Mouse (Mus musculus) G1E-ER4 (cell line): Measurements from ENCODE around the gene Il1rap. TPM values are rescaled to one million over a fixed set of nuclear protein-coding genes. Genes with fewer than 3 reads are reported as not detected.
A peak's percentile ranks its signal among the peaks of the same experiment; 100 is the strongest.

Experiments used
- GATA1 ChIP-seq: IDR thresholded peaks from one replicate; pipeline ENCODE4 v1.8.0; 2012; ENCODE audit warnings: low read length, inconsistent platforms
- polyA plus RNA-seq: library from polyadenylated mRNA; stranded (reverse); fragments of >175 nt; gene quantifications from 2 replicates; pipeline ENCODE4 v1.2.3, GENCODE M21; 2012

The Il1rap gene
- polyA plus RNA-seq, 1 experiment, result 0.29 TPM

DNA sequence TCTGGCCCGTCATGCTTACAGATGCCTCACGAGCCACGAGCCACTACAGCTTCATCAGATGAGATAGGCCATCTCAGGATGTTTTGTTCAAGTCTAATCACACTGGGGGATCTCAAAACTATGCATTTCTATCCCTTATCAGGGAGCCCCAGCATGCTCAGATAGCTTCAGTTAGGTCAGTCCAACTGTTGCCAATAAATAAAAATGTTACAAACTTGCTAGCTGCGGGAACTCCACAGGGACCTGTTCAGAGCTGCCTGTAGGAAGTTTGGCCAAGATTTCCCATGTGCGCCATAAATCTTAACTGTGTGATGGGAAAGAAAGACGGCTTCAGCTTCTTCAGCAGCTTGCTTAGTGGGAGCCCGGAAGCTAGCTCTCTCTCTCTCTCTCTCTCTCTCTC, 15.8 kb downstream of the Il1rap start:
- no peak for TF ChIP-seq GATA1

DNA sequence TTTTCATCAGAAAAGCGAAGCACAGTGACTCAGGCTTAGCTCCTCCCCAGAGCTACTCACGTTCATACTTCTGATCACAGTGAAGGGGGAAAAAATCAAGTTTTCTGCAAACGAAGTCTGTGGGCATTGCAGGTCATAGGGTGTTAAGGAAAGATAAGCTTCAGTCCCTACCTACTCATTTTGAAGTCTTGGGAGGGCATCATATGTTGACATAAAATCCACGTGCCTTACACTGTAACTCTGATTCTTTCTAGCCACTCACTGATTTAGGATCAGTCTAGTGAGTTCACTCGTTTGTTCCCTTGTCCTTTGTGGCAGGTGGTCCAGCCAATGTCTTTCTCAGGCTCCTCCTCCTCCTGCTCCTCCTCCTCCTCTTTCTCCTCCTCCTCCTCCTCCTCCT, 17.1 kb downstream of the Il1rap start:
- TF ChIP-seq GATA1, result no peak

DNA sequence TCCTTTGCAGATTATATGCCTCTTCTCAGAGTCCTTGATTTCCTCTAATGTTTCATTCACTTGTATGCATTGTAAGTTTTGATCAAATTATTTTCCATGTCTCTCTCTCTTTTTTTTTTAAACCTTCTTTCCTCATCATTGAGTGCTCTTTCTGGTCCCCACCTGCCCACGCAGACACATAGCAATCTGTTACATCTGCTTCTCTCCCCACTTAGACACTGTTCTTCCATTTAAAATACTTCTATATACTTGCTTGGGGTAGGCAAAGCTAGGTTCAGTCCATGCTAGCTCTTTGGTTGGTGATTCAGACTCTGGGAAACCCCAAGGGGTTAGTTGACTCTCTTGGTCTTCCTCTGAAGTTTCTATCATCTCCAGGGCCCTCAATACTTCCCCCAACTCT, 20.0 kb downstream of the Il1rap start:
- no peak for TF ChIP-seq GATA1

DNA sequence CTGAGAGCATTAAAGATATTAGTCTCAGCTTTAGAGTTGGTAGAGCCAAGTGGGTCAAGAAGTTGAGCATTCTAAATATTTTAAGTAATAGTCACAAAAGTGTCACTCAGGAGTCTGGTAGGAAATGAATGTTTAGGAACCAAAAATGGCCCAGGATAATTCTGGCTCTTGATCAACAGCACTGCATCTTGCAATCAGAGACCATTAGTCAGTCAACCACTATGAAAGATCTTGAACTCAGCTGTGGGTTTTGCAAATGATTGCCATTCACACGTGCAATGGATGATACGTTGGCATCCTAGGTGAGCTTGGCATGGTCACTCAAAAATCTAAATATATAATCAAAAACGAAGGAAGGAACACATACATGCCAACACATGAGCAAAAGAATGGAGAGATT, 23.1 kb downstream of the Il1rap start:
- TF ChIP-seq GATA1, result no peak

DNA sequence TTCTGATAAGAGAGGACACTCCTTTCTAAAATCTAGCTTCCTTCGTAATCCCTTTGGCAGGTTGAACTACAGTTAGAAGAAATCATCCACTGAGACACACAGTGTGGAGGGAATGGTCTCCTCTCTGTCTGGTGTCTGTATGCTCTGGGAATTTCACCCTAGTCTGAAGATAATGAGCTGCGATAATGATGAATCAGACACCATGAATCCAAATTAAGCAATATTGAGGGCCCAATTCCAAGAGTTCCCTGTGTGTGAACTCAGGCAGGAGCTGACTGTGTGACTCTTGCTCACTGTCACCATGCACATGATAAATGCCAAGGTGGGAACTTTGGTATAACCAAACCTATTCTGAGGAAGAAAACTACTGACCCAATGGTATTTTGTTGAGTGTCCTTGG, 26.5 kb downstream of the Il1rap start:
- TF ChIP-seq GATA1, result no peak

DNA sequence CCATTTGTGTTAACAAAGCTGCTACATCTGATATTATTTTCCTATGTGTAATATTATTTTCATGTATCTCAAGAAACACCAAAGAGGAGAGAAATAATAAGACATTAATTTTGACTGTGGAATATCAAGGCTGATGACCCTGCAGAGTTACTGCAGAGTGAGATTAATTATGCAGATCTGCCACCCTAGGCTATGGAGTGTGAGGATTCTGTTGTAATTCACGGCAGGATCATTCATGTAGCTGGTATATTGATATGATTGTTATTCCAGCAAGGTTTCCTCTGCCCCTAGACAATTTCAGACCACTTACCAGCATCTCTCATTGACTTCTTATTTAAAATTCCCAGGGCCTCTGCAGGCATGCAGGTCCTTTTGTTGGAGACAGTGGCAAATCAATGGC, 29.0 kb downstream of the Il1rap start:
- no peak for TF ChIP-seq GATA1

DNA sequence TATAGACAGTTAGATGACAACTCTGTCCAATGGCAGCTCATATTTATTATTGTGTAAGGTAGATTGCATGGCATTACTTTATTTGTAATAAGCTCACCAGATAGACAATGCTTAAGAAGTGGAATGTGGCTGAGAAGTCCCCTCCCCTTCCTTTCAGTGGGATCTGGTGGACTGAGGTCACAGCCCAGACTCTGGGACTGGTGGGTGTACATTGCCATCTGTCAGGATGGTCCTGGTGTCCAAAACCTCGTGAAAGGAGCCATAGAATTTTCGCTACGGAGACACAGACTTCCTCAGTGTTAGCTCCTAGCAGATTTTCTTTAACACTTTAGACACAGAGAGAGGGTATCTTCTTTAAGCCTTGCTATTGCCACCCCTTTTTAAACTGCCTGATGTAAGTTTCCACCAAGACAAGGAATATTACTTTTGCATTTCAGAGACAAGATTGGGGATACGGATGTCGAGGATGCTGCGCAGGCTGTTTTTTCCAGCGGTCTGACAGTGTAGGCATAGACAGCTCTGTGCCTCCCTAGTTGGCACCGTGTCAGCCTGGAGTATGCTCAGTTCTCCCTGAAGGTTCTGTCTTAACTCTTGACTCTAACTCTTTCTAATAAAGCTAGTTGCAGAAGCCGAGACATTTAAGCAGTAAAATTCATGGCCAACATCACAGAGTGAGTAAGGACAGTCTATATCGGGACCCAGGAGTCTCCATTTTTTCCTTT, 31.2 kb downstream of the Il1rap start:
- no peak for TF ChIP-seq GATA1

DNA sequence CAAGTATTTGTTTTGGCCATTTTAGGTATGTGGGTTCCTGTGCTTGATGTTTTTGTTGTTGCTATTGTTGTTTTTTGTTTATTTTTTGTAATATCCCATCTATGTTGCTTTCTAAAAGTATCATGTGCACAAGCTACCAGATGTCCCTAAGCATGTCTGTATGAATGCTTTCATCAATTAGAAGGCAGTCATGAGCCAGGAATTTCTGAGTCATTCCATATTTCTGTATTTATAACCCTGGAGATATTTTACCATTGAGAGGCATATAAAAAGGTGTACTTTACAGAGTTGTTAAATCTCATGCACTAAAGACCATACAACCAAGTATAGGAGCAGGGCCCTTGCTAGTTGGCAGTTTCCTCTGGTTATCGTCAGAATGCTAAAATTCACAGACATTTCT, 41.6 kb downstream of the Il1rap start:
- TF ChIP-seq GATA1, result no peak

DNA sequence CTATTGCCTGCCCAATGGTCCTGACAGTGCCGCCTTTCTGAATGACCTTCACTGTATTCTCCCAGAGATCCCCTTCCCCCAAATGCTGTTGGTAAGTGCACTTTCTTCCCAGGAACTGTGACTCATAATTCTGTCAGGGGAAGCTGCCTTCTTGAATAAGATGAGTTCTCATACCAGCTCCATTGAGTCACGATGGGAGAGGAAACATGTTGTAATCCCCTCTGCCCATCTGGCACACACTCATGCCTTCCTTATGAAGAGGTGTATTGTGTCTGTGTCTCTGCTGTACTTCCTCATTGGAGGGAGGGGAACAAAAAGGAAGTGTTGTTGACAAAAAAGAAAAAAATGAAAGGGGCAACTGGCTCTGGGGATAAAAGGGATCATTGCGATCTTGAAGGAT, 44.6 kb downstream of the Il1rap start:
- TF ChIP-seq GATA1, result no peak

DNA sequence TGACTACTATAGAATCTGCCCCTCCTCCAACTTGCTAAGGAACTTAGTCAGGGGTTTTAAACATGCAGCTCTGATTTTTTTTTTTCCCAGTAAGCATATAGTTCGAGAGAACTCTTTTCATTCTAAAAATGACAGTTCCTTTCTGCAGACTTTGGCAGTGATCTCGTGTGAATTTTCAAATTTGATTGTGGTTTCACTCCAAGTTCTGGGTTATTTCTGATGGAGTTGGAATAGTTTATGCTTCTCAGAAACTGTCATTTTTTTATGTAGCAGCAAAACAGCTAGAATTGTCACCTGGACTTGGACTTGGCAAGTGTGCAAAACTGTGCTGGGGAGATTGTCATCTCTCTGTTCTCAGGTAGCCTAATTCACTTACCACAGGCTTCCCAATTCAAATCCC, 53.3 kb downstream of the Il1rap start:
- TF ChIP-seq GATA1, result no peak

DNA sequence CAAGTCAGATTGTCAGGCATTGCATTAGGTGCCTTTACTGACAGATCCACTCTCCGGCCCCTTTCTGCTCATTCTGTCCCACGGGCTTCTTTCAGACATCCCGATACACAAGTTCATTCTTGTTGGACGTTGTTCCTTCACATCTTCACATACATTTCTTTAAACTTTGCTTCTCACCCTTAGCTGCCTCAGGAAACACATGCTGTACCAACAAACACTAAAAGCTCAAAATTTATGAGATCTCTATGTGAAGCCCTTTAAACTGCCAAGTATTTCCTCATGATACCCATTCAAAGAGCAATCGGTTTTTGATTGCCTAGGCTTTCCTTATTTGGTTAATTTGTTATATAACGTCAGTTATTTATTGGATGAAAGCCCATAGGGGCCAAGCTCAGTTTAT, 61.6 kb downstream of the Il1rap start:
- TF ChIP-seq GATA1, result no peak

DNA sequence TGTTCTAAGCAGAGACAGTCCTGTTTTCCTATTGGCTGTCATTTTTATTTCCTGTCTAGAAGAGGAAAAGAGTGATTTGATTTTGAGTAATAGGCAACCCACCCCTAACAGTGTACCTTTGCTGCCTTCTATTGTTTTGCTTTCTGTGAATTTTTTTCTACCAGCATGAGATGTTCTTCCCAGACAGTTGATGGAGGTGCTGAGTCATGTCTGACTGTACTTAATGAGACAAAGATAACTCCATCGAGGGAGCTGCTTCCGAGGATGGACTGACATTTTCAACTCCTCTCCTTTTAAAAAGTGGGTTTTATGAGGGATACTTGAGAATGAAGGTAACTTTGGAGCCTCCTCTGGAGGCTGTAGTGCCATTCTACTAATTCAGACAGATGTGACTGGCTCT, 64.6 kb downstream of the Il1rap start:
- no peak for TF ChIP-seq GATA1

DNA sequence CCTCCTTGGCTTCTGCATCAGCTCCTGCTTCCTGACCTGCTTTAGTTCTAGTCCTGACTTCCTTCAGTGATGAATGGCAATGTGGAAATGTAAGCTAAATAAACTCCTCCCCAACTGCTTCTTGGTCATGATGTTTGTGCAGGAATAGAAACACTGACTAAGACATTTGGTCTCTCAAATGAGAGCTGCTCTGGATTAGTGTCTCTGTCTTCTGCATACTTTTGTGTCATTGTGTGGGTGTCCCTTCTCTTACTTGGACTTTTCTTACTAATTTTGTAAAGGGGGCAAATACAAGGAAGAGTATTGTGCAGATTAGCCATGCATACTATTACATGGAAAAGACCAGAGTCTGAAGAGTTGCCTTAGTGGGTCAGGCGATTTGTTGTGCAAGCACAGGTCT, 65.5 kb downstream of the Il1rap start:
- no peak for TF ChIP-seq GATA1

DNA sequence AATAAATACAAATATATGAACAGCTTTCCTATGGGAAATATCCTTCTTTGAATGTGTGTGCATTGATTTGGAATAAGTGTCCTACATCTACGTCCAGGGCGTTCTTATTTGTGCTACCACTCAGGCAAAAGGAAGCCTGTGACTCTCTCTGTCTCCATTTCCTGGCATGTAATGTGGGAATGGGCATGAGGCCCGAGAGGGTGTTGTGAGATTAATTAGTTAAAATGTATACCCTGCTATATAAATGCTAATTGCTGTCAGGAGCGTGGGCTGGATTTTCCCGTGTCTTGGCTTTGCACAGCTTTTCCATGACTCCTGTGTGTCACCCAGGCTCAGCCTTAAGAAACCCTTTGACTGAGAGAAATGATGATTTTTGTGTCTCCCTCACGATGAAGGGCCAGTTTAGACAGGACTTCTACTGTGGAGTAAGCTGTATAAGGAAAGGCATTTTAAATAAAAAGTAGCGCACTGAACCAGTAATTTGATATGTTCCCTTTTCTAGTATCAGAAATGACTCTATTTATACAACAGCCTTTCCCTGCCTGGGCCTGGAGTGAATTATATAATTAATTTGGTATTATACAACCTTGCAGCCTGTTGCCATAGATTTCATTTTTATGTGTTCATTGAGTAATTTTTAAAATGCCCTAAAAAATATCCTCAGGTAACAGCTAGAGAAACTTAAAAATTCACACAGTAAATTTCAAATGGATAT, 81.4 kb downstream of the Il1rap start:
- no peak for TF ChIP-seq GATA1

DNA sequence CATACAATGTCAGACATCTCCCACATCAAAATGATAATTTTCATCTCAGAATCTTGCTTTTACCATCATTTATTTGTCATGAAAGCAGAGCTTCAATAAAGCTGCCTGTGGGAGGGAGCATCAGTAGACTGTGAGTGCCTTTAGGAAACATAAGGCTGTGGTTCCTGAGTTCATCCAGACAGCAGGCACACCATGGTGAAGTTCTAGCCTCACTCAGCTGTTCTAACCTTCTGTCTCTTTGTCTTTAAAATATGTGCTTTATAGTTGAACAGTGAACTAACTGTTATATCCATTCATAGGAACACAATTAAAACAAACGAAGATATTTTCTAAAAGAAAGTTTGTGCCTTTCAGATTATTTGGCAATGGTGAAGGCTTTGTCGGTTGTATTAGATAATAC, 84.9 kb downstream of the Il1rap start:
- TF ChIP-seq GATA1, result no peak

DNA sequence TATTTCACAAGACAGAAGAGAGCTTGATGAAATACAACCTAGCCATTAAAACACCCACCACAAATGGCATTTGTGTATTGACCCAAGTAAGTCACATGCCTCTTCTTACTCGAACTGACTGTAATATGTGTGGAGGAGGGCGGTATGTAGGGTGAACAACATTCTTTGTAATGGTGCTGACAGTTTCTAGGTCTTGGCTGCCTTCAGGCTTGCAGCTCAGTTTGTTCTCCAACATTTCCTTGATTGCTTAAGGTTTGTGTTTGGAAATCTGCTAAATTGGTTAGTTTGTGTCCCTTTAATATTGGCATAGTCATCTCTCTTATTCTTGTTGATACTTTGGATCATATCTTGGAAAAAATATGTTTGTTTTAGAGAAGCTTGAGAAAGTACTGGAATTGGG, 87.6 kb downstream of the Il1rap start:
- no peak for TF ChIP-seq GATA1

DNA sequence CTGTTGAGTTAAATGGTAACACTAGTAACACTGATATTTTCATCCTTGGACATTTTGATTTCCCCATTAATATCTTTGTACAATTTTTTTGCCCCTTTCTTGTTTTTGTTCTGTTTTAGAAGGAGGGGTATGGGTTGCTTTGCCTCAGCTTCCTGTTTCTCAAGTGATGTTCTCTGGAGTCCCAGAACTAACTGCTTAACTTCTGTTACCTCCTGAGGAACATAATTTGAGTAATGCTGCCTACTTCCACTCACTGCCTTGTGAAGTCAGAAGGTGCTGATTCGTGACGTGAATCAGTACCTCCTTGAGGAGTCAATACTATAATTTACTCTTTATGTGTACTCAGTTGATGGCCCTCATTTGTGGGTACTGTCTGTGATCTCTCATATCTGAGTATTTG, 98.9 kb downstream of the Il1rap start:
- TF ChIP-seq GATA1, result no peak

DNA sequence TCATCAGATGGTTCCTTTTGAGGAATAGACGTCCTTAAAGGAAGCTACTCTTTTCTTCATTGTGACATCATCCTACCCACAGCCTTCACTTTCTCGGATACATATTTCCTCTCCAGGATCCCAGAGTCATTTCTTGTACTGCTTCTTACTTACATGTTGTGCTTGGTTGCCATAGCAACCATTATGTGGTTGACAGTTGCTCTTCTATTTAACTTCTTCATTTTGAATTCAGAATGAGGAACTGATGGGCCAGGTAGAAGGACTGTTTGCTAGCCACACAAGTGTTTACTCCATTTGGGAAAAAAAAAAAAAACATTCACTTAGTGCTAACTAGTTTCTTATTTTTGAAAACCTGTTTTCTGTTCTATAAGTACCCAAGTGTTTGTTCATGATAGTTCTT, 108.3 kb downstream of the Il1rap start:
- no peak for TF ChIP-seq GATA1

DNA sequence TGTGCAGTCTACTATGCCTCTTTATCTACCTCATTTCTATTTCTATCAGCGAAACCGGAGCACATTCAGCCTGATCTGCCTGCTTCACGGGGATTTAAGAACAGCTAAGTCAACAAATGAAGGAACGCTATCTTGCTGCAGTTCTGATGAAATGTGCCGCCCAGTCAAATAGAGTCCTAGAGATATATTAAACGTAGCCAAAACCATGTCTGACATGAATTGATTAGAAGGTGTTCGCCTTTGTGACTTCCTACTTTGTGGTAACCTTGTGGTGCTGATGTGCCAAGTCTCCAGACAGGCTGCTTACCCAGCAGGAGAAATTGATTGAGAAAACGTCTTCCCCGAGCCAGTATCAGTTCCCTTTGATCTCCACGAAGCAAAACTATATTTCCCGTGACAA, 109.8 kb downstream of the Il1rap start:
- peak; percentile 29 for TF ChIP-seq GATA1
